Mouse (Mus musculus) brain, adult 2 months (tissue): ENCODE data around the gene Zbtb7a.
A peak's percentile ranks its signal among the peaks of the same experiment; 100 is the strongest.
"Not testable (repeated sequence)": the region's sequence is repeated elsewhere in the genome, so short reads cannot be mapped to it uniquely, and the experiment has no call there.

Source experiments
- DNase-seq: peaks from one replicate; pipeline ENCODE4 v3.0.0; 2011; ENCODE audit warnings: low read depth, low spot score

The Zbtb7a gene

DNA sequence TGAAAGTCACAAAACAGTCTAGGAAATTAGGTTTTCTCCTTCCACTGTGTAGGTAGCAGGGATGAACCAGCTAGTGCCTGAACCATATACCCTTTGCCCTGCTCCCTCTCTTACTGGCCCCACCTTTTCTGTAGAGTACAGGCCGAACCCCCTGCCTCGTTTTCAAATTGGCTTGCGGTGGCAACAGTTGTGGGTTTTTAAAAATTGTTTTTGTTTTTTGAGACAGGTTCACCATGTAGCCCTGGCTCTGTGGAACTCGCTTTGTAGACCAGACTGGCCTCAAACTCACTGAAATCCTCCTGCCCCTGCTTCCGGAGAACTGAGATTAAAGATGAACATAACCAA is 33.0 kb downstream of the Zbtb7a start:
- no peak for DNase-seq

DNA sequence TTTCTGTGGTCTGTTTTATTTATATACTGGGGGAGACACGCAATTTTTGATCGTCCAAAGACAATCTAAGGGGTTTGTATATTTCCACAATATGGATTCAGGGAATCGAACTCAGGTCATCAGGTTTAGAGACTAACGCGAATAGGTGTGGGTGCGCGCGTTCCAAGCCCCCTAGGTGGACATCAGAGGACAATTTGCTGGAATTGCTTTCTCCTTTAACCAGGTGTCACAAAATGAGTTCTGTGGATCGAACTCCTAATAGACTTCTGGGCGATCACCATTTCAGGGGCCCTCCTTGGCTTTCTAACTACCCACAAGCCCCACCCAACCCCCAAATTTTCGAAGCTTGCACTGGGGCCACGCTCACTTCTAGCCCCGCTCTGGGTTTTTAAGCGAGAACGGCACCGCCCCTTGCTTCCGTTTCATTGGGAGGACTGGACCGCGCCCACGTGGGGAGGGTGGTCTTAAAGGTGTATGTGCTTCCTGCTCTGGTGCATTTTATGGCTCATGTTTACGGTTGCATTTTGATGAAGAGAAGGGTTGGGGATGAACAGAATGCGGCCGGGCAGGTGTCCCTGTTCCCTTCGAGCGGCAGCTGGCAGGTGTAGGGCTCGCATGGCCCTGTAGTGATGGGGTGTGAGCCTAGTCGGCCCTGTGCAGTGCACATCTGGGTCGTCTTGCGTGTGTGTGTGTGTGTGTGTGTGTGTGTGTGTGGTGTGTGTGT is 33.7 kb downstream of the Zbtb7a start:
- peak; percentile 91 for DNase-seq

DNA sequence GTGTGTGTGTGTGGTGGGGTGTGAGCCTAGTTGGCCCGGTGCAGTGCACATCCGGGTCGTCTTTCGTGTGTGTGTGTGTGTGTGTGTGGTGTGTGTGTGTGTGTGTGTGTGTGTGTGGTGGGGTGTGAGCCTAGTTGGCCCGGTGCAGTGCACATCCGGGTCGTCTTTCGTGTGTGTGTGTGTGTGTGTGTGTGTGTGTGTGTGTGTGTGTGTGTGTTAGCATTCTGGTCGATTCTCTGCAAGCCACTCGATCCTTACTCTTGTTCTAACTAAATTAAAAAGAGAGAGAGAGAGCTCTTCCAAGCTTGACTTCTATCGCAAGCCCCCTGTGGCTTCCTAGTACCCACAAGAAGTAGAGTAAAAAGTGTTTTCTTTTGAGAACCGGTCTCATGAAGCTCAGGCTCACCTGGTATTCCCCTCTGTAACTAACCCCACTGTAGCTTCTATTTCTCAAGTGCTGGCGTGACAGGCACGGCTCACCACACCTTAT is 34.4 kb downstream of the Zbtb7a start:
- DNase-seq: not testable (repeated sequence)

DNA sequence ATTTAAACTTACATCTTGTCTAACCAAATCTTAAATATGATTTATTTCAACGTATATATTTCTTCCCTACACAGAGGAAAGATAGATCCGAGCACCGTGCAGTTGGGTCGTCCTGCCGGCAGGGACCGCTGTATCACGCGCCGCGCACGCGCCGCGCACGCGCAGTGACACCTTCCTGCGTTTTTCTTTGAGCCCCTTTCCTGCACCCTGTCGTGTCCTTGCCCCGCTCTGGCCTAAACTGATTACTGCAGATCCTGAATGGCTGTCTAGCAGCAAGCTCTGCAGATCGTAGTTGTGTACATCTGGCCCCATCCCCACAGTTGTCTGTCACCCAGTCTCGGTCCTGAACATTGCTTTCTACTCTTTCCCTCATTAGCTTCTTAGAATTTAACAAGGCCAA is 38.1 kb downstream of the Zbtb7a start:
- DNase-seq: peak; percentile 92

DNA sequence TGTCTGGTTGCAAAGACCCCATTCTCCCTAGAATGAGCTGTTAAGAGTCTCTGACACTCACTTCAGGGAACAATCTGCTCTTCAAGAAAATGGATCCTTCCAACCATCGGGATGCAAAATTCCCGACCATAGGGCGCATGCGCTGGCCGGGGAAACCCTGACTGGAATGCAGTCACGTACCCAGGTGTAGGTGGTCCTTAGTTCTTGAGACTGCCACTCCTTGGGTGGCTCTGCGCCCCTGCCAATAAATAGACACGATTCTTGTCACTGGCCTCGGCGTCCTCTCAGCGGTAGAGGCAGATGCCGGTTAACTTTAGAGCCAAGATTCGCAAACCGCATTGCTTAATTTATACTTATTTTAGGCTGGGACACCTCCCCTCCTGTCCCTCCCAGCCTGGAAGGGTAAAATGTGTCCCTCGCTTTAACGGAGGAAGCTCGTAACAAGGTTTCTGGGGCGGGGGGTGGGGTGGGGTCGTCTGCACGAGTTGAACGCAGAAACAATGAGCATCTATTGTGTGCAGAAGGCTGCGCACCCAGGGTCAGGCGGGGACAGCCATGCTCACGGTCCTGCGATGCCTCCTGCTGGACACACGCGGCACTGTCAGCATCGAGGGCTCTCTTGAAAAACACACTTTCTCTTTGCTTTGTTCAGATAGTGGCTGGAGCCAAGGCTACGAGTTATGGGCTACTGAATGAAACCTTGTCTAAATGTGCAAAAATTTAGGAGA is 39.8 kb downstream of the Zbtb7a start:
- peak; percentile 96 for DNase-seq

- DNase-seq: peak; percentile 69
These were observed 40.3 kb downstream of the Zbtb7a start for GRCm38 (mm10) chr10:81175345-81175701.

DNA sequence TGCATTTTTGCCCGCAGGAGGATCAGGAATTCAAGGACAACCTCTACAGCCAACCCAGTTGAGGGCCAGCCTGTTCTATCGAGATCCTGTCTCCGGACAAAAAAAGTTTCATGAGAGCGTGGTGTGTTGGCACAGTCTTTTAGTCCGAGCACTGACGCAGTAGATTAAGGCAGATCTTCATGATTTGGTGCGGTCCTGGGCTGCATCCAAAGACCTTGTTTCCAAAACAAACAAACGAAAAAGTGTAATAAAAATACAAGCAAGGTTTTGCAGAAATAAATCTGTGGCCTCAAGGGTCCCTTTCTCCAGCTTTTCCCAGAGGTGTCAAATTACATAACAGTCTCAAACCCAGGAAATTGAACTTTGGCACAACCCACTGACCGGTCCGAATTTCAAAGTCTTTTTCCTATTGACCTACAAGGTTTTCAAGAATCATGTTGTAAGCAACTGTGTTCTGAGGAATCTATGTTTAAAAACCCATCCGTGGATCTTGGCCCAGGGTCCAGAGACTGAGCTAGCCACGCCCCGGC is 41.0 kb downstream of the Zbtb7a start:
- DNase-seq: no peak

GRCm38 (mm10) chr10:81176466-81177271 is 41.6 kb downstream of the Zbtb7a start, which contains the start of gene Eef2:
Gene Eef2, plus strand, starts transcription at chr10:81176631.
- DNase-seq: peak; percentile 99

DNA sequence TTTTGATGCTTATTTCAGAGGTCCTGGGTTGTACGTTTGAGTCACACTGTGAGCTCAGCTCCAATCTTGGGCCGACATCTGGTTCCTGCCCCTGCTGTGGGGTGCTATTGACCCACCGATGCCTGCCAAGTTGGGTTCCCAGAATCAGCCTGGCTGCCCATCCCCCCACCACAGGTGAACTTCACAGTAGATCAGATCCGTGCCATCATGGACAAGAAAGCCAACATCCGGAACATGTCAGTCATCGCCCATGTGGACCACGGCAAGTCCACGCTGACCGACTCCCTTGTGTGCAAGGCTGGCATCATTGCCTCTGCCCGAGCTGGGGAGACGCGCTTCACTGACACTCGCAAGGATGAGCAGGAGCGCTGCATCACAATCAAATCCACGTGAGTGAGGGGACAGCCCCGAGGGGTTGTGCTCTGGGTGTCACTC is 42.5 kb downstream of the Zbtb7a start:
- peak; percentile 34 for DNase-seq

DNA sequence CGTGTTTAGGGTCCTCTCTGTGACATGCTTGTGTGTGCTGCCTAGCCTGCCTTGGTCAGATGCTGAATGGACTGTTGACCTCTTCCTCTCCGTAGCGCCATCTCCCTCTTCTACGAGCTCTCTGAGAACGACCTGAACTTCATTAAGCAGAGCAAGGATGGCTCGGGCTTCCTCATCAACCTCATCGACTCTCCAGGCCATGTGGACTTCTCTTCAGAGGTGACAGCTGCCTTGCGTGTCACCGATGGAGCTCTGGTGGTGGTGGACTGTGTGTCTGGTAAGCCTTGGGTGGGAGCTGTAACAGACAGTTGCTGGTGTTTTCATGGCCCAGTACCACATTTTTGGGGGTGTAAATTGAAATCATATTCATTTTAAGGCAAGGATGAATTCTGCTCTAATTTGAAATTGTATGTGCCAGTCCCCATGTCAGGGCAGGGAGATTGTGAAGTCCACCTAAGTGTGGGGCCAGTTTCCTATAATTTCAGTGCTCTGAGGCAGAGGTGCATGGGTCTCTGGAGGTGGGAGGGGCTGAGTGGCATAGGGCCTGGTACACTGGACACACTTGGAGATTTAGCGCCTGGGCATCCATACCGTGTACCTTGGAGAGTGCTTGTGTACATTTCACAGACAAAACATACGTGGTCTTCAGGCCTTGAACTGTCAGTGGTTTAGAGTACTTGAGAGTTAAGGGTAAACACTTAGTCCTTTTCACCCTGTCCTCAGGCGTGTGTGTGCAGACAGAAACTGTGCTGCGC is 43.1 kb downstream of the Zbtb7a start:
- no peak for DNase-seq

GRCm38 (mm10) chr10:81178927-81179326 is 43.9 kb downstream of the Zbtb7a start:
- DNase-seq: no peak

GRCm38 (mm10) chr10:81179451-81180342 is 44.7 kb downstream of the Zbtb7a start:
- no peak for DNase-seq

- no peak for DNase-seq
These were observed 45.9 kb downstream of the Zbtb7a start for GRCm38 (mm10) chr10:81180946-81181345.

DNA sequence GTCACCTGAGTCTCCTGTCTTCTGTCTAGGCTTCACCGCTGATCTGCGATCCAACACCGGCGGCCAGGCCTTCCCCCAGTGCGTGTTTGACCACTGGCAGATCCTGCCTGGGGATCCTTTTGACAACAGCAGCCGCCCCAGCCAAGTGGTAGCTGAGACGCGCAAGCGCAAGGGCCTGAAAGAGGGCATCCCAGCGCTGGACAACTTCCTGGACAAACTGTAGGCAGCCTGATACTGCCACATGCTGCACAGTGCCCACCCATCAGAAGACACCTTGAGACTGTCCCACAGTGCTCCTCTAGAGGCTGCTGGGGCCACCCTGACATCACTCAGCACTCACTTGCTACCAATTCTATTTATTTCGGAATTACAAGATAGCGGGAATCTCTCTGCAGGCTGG is 46.8 kb downstream of the Zbtb7a start:
- not testable (repeated sequence) for DNase-seq

DNA sequence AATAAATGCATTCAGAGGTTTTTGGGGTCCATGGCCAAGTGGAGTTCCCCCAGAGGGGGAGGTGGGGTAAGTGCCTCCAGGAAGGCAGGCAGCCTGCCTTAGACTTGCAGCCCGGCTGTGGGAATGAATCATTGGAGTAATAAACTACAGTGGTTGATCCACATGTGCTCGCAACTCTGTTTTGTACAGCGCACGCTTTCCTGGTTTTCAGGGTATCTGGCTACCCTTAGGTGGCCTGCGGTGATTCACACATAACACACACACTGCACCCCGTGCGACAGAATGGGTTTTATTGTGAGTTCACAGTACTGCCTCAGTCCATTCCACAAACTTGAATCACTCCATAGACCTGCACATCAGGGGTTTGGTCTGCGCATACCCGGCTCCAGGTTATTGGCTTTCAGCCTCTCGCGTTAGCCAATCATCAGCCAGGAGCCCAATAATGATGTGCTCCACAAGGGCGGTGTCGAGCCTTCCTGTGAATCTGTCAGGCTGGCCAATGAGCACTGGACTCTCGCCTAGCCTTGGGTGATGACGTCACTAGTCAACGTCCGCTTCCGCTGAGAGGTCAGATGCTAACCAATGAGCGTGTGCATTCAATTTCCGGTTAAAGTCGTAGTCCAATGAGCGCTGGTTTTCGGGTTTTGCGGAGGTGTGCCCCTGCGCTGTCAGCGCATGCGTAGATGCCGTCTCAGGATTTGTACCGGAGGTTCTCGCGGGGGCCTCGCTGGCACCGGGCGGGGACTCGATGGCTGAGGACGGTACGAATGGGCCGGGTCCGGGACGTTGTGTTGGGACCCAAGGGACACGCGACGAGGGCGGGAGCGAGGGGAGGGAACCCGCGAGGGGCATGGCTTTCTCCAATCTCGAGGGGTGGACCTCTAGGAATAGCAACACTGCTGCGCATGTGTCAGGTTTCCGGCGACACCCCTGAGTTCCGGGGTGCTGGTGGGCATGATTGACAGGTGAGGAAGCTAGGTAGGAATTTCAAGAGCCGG is 47.6 kb downstream of the Zbtb7a start, which contains the start of gene Dapk3:
Dapk3 (plus strand) TSS at position 670 of the 998 bp plus-strand sequence.
- peak; percentile 100 for DNase-seq

GRCm38 (mm10) chr10:81183805-81184204 is 48.8 kb downstream of the Zbtb7a start, which contains the start of gene 4930442H23Rik:
Gene 4930442H23Rik, minus strand, starts transcription at chr10:81183849.
- DNase-seq: no peak

DNA sequence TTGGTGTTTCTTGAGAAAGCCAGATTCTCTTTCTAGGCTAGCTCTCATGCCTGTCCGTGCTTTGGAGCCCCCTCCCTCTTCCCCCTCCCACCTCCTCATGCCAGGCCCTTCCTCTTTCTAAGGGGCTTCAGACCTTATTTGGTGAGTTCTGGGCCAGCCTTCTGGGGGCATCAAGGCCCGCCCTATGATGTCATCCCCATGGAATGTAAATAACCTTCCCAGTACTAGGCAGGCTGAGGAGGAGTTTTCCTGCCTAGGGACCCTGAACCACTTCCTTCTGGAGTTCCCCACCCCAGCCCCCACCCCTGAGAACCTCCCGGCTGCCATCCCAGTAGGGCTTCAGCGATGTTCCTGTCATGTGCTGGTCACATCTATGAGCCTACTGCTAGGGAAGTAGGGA is 49.7 kb downstream of the Zbtb7a start:
- no peak for DNase-seq

- no peak for DNase-seq
These were observed 52.1 kb downstream of the Zbtb7a start for GRCm38 (mm10) chr10:81187161-81187560.

GRCm38 (mm10) chr10:81189821-81190220 is 54.8 kb downstream of the Zbtb7a start:
- no peak for DNase-seq
